ENCODE assay signal across 8 mouse cellular contexts in genomic region chr10:75859786-75860470, GRCm38 (mm10). TPM values are rescaled to one million over a fixed set of nuclear protein-coding genes. Genes with fewer than 3 reads are reported as not detected.
DNase-seq lines count a peak whose midpoint lies in the region; ATAC-seq and TF ChIP-seq lines count a peak whose summit lies in the region.
"Not testable (repeated sequence)": the region's sequence is repeated elsewhere in the genome, so short reads cannot be mapped to it uniquely, and the experiment has no call there.

Mif (minus strand) TSS chr10:75860240.

- ATAC-seq in forebrain, embryonic 13.5 days = peak; percentile 97
- peak; percentile 95 for ATAC-seq in neural tube, embryonic 15.5 days (ENCODE audit: low FRiP score)

- intact Hi-C loops in heart, postnatal 10 days (cut with DNase I) = not testable (repeated sequence)

- peak within 1 kb of the TSS; percentile 90 for H3K9ac ChIP-seq in forebrain, embryonic 13.5 days
- H3K9ac ChIP-seq in neural tube, embryonic 15.5 days (replicated peaks) = peak within 1 kb of the TSS; percentile 94

- H3K27ac ChIP-seq in forebrain, embryonic 13.5 days = peak within 1 kb of the TSS; percentile 93
- peak within 1 kb of the TSS; percentile 97 for H3K27ac ChIP-seq in neural tube, embryonic 15.5 days (replicated peaks)

- WGBS in forebrain, embryonic 13.5 days = 1% methylated on average over 45 of the region's 46 CpGs
- under 1% methylated on average over 45 of the region's 46 CpGs for WGBS in neural tube, embryonic 15.5 days

- peak within 1 kb of the TSS; percentile 90 for H3K4me3 ChIP-seq in E14TG2a.4 (replicated peaks; ENCODE audit: low read length)
- peak within 1 kb of the TSS; percentile 80 for H3K4me3 ChIP-seq in forebrain, embryonic 13.5 days
- H3K4me3 ChIP-seq in neural tube, embryonic 15.5 days (replicated peaks) = peak within 1 kb of the TSS; percentile 72

- DNase-seq in c-Kit-positive CD71-positive TER-119-positive erythroid progenitor cells, embryonic 14.5 days (ENCODE audit: low spot score) = peak; percentile 86
- peak; percentile 91 to 93 for DNase-seq in heart, postnatal 10 days
- peak; percentile 85 for DNase-seq in layer of hippocampus, adult 11-12 months (ENCODE audit: low spot score)
- DNase-seq in lung, adult 18-20 months = peak; percentile 88 to 90
- DNase-seq in testis, postnatal 14 days (ENCODE audit: low spot score) = peak; percentile 84

- H3K4me1 ChIP-seq in E14TG2a.4 (replicated peaks; ENCODE audit: low read depth, low read length) = peaks cover 55% of the 10 kb centered on the region
- H3K4me1 ChIP-seq in forebrain, embryonic 13.5 days = peaks cover 39% of the 10 kb centered on the region
- peaks cover 30% of the 10 kb centered on the region for H3K4me1 ChIP-seq in neural tube, embryonic 15.5 days

- peaks cover 35% of the 10 kb centered on the region for H3K36me3 ChIP-seq in E14TG2a.4 (ENCODE audit: insufficient read depth, low read length)
- H3K36me3 ChIP-seq in forebrain, embryonic 13.5 days (ENCODE audit: poor library complexity, severe bottlenecking) = peaks cover 24% of the 10 kb centered on the region
- H3K36me3 ChIP-seq in neural tube, embryonic 15.5 days = not testable (repeated sequence)

- peak within 1 kb of the TSS; percentile 78 for H3K4me2 ChIP-seq in forebrain, embryonic 13.5 days
- peak within 1 kb of the TSS; percentile 72 for H3K4me2 ChIP-seq in neural tube, embryonic 15.5 days

- TF ChIP-seq CTCF in E14TG2a.4 (conservative IDR thresholded peaks at IDR 0.05; ENCODE audit: low read length) = not testable (repeated sequence)

- H3K9me3 ChIP-seq in E14TG2a.4 (ENCODE audit: low read length) = peaks cover 28% of the 10 kb centered on the region
- not testable (repeated sequence) for H3K9me3 ChIP-seq in forebrain, embryonic 13.5 days (replicated peaks); neural tube, embryonic 15.5 days (replicated peaks)

- not testable (repeated sequence) for H3K27me3 ChIP-seq in E14TG2a.4 (ENCODE audit: insufficient read depth, low read length); forebrain, embryonic 13.5 days; neural tube, embryonic 15.5 days (replicated peaks)

RNA-seq across cellular contexts. Expression of gene Mif, which starts in this region (rescaled TPM):
- polyA plus RNA-seq in forebrain, embryonic 13.5 days (2015; fragmentation: Nextera tagmentation; extraction: Ambion mirVana) = 1,962 and 1,979 TPM in 2 replicates
- 100 to 1,000 TPM; 321 to 324 TPM for total RNA-seq in heart, postnatal 10 days (2021)
- 1,840 and 1,880 TPM in 2 replicates for polyA plus RNA-seq in neural tube, embryonic 15.5 days (2015; fragmentation: Nextera tagmentation; extraction: Ambion mirVana)

Comparison
In these comparisons a context has a peak if more than half of its experiments do, and no peak if none do; other contexts are left out.
1. Peak in every context shown above with its lines: DNase-seq, ATAC-seq, H3K4me3 ChIP-seq and H3K27ac ChIP-seq.